Mouse (Mus musculus) cortical plate, adult 2 months (tissue): Measurements from ENCODE around the gene Ppfibp2. TPM values are rescaled to one million over a fixed set of nuclear protein-coding genes. Genes with fewer than 3 reads are reported as not detected.

Source experiments
- H3K27ac ChIP-seq: fragments of 200-500 bp; 2 replicates; pipeline ENCODE4 v1.5.1; 2012; ENCODE audit warnings: low read length, control low read depth, inconsistent platforms; ENCODE audit not compliant: insufficient read depth
- H3K4me1 ChIP-seq: fragments of 200-500 bp; 2 replicates; pipeline ENCODE4 v1.6.1; 2011; ENCODE audit warnings: low read length; ENCODE audit not compliant: control insufficient read depth, insufficient read depth
- H3K4me3 ChIP-seq: fragments of 200-500 bp; 2 replicates; pipeline ENCODE4 v1.5.1; 2011; ENCODE audit warnings: mild to moderate bottlenecking, low read length, control low read depth; ENCODE audit not compliant: insufficient read depth
- CTCF ChIP-seq: fragments of 200-500 bp; IDR thresholded peaks from 2 replicates; pipeline ENCODE4 v1.5.1; 2011; ENCODE audit warnings: mild to moderate bottlenecking, control low read depth, low read length; ENCODE audit not compliant: insufficient read depth; ENCODE audit errors: extremely low read depth
- POLR2A ChIP-seq: fragments of 200-500 bp; IDR thresholded peaks from 2 replicates; pipeline ENCODE4 v1.6.1; 2011; ENCODE audit warnings: mild to moderate bottlenecking, low read length, control low read depth; ENCODE audit not compliant: insufficient read depth; ENCODE audit errors: extremely low read depth
- polyA plus RNA-seq: library from polyadenylated mRNA; depleted of rRNA; stranded (reverse); fragments of >200 nt; gene quantifications from 2 replicates; pipeline ENCODE4 v1.2.3, GENCODE M21; 2012

Ppfibp2 gene
- polyA plus RNA-seq, 1 experiment: 8.4 TPM

DNA sequence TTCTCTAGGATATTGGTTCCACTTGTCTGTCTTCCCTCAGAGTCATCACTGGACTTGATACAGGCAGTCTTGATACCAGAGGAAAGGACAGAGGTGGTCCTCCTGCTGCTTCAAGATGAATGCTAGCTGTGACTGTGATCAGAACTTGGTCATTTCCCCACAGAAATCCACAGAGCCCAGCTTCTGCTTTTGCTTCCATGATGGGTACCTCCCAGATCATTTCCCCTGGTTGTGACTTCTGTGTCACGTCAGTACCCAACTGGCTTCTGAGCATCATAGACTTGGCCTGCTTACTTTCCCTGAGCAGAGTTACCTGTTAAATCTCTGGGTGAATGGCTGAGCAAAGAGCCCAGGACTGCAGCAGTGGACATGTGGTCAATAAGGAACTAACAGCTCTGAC is 12.8 kb downstream of the Ppfibp2 start:
- Histone ChIP-seq H3K4me3 (no peak overlapping the region), H3K27ac (no peak overlapping the region), H3K4me1 (no peaks in the 10 kb centered on the region)
- TF ChIP-seq CTCF: no peak
- no peak for TF ChIP-seq POLR2A

DNA sequence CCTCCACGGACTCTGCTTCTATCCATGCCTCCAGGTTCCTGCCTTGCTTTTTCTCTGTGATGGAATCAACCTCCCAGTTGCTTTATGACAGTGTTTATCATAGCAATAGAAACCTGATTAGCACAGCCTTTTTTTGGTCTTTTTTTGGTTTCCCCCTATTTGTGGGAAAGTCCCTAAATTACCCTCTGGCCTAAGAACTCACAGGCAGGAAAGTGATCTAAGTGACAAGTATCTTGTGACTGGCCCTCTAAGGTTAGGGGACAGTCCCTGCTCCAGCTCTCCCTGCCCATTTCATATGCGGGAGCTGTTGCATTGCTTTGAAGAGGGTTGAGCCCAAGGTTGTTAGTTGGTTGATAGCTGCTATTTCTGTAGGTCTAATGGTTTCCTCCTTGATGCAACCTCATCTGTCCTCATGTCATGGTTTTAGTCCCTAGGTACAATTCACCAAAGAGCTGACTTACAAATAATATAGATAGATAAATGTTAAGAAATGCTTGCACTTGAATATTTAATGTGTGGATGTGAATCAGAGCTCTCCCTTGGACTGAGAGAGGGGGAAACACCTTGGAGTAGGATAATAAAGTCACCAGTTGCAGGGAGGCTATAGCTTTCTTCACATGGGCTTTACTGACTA is 14.7 kb downstream of the Ppfibp2 start:
- H3K4me1 ChIP-seq: no peaks in the 10 kb centered on the region
- TF ChIP-seq POLR2A (no peak), CTCF (no peak)
- no peak overlapping the region for H3K27ac ChIP-seq
- no peak overlapping the region for H3K4me3 ChIP-seq

DNA sequence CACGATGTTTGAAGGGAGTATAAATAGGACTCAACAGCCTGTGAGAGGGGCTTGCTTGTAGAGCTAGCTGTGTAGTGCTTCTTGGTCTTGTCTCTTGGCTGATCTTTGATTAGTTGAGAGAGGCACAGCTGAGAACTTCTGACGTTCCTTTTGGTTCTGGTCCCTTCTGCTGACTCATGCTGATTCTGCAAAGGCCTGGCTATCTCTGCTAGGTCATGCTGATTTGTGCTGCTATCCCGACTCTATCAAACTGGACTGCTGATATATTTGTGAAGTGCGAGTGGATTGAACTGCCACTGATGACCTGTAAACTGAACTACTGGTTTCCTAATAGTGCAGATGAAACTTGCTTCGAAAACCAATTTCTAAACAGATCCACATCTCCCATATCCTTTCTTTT is 15.9 kb downstream of the Ppfibp2 start:
- H3K4me3 ChIP-seq: no peak overlapping the region
- TF ChIP-seq POLR2A: no peak
- no peak for TF ChIP-seq CTCF
- H3K27ac ChIP-seq: no peak overlapping the region
- H3K4me1 ChIP-seq: no peaks in the 10 kb centered on the region

DNA sequence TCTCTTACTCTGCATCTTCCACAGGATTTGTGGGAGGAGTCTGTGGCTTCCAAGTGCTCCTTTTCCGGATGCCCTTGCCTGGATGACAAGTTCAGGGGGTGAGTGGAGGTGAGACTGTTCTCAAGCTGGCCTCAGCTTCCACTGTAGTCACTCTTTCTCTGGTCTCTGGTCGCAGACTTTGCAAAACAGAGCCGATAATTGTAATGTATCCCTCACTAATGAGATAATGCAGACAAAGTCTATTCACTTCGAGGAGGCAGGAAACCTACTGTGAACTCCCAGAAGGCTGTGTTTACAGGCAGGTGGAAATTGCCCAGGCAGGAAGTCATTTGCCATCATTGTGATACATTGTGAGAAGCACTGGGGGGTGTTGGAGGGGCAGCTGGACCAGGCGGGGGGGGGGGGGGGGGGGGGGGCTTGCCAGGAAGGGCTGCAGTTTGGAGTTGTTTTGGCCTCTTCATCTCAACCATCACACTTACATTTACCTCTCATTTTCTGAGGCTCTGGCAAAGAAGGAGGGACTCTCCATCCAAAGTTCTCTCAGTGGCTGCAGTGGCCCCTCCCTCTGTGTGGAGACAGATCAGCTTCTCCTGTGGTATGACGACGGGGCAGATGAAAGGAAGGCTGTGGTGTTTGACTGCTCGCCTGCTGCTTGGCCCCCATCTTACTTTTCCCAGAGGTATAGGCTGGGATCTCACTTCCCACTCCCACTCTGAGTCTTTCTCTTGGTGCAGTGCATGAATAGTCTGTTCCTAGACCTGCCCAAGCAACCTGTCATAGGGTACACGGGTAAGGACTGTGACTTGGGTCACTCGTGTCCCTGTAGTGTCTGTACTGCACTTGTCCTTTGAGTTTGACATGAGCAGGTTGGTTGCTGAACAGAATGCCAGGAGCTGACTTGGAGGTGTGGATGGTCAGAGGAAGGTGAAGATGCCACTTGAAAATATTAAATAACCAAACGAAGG is 23.3 kb downstream of the Ppfibp2 start:
- Histone ChIP-seq H3K4me1 (no peaks in the 10 kb centered on the region), H3K4me3 (no peak overlapping the region), H3K27ac (no peak overlapping the region)
- TF ChIP-seq POLR2A: no peak
- TF ChIP-seq CTCF: no peak

DNA sequence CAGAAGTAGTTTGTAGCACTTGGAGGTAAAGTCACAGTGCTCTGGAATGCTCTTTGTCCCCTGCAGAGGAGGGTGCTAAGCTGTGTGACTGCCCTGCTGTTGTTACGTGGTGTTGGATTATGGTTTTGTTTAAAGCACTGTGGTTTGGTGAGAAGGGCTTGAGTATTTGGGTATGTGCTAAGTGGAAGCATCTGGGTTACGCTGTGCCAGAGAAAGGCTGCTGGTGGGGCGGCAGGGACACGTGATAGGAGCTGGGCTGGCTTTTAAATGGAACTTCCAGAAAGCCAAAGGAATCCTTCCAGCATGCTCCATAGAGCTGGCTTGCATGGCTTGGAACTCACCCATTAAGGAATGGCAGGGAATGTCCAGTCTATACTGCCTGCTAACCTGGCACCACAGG is 24.2 kb downstream of the Ppfibp2 start:
- no peak overlapping the region for H3K4me3 ChIP-seq
- no peaks in the 10 kb centered on the region for H3K4me1 ChIP-seq
- H3K27ac ChIP-seq: no peak overlapping the region
- TF ChIP-seq CTCF (no peak), POLR2A (no peak)

DNA sequence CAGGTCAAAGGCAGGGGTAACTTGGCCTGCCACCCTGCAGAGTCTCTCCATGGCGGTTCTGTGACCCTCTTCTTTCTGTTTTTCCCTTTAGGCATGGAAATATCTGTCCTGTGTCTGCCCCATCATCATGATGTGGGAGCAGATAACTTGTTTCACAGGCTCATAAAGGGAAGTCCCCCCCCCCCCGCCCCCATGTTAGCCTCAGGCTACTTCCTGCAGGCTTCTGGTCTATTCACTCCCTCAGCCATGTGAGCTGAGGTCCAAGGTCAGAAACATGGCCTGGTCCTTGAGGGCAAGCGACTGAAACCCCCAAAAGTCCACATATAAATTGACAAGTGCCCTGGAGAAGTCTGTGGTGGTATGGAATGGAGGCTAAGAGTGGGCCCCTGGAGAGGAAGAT is 25.1 kb downstream of the Ppfibp2 start:
- no peak overlapping the region for H3K27ac ChIP-seq
- no peak overlapping the region for H3K4me3 ChIP-seq

DNA sequence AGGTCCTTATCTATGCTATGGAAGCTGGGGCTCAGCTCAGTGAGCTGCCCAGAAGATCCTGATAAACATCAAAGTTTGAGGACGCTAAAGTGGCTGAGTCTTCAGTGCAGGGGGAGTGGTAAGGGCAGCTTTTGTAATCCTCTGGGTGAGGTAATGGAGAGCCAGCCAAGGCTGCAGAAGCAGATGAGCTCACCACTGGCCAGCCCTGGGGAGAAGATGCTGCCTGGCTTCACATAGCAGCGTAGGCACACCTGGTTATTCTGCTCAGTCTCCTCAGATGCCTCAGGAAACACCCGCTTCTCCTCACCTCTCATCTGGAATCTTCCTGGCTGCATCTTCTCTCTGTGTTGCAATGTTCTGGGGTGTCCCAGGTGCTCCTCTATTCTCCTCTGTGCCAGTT is 29.4 kb downstream of the Ppfibp2 start:
- no peak overlapping the region for H3K27ac ChIP-seq
- H3K4me1 ChIP-seq: no peaks in the 10 kb centered on the region
- H3K4me3 ChIP-seq: no peak overlapping the region
- TF ChIP-seq CTCF (no peak), POLR2A (no peak)

More for the DNA sequence above, 25.1 kb downstream of the Ppfibp2 start:
- H3K4me1 ChIP-seq: no peaks in the 10 kb centered on the region
- TF ChIP-seq POLR2A (no peak), CTCF (no peak)

DNA sequence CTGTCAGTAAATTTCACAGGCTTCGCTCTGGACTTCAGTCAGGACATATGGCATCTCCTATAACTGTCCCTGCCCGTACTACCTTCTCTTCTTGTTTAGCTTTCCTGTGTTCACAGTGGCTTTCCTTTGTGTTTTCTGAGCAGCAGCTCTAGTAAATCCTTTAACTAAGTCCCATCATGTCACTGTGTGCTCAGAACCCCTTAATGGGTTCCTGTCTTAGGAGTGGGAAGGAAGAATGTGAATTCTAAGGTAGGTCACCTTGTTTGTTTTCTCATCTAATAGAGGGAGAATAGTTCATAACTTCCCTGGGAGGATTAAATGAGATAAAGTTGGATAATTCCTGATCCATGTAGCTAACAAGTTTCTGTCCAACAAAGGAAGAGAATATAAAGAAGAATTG is 30.1 kb downstream of the Ppfibp2 start, which contains the start of gene 5330417H12Rik:
TSS of gene 5330417H12Rik (minus strand) at position 101 of the 400 bp plus-strand sequence.
- H3K4me1 ChIP-seq: no peaks in the 10 kb centered on the region
- no peak within 1 kb of the TSS for H3K27ac ChIP-seq
- no peak within 1 kb of the TSS for H3K4me3 ChIP-seq
- TF ChIP-seq CTCF (no peak), POLR2A (no peak)

DNA sequence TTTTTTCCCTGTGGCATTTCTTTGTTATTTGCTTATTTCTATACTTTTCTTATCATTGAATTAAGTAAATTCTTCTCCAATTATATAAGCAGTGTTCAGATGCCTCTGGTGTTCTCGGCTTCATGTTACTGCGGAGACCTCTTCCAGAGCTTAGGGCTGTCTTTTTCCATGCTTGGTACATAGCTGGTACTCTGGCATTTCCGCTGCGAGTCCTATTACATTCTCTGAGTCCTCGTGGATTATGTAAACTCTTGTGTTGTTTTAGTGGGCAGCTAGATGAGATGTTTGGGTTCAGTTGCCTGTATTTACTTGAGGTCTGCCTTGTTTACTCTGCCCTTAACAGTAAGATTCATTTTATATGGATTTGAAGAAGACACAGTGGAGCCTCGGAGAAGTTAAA is 30.8 kb downstream of the Ppfibp2 start:
- H3K27ac ChIP-seq: no peak overlapping the region
- TF ChIP-seq POLR2A (no peak), CTCF (no peak)
- H3K4me3 ChIP-seq: no peak overlapping the region
- no peaks in the 10 kb centered on the region for H3K4me1 ChIP-seq

DNA sequence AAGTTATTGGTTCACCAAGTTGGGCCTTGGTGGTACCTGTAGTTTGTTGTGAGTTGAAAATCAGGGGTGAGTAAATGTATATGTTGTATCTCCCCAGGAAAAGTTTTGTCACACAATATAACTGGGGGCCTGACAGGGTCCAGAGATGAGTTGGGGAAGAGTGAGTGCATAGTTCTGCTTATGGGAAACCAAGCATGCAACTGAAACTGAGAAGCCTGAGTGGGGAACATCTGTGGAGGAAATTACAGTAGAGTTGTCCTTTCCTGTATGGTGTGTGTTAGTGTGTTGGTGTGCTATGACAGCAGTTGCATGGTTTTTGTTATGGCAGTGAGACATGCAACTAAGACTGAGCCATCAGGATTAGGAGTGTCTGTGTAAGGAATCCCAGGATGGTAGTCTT is 33.4 kb downstream of the Ppfibp2 start:
- Histone ChIP-seq H3K4me3 (no peak overlapping the region), H3K4me1 (no peaks in the 10 kb centered on the region), H3K27ac (no peak overlapping the region)
- TF ChIP-seq POLR2A: no peak
- no peak for TF ChIP-seq CTCF
